Mouse (Mus musculus) yolk sac, embryonic 10.5 days (tissue): ENCODE measurements around the gene Nol11.

Experiments
- DNase-seq: peaks from one replicate; pipeline ENCODE4 v3.0.0-alpha.2; 2017; ENCODE audit warnings: low spot score

Gene Nol11

DNA sequence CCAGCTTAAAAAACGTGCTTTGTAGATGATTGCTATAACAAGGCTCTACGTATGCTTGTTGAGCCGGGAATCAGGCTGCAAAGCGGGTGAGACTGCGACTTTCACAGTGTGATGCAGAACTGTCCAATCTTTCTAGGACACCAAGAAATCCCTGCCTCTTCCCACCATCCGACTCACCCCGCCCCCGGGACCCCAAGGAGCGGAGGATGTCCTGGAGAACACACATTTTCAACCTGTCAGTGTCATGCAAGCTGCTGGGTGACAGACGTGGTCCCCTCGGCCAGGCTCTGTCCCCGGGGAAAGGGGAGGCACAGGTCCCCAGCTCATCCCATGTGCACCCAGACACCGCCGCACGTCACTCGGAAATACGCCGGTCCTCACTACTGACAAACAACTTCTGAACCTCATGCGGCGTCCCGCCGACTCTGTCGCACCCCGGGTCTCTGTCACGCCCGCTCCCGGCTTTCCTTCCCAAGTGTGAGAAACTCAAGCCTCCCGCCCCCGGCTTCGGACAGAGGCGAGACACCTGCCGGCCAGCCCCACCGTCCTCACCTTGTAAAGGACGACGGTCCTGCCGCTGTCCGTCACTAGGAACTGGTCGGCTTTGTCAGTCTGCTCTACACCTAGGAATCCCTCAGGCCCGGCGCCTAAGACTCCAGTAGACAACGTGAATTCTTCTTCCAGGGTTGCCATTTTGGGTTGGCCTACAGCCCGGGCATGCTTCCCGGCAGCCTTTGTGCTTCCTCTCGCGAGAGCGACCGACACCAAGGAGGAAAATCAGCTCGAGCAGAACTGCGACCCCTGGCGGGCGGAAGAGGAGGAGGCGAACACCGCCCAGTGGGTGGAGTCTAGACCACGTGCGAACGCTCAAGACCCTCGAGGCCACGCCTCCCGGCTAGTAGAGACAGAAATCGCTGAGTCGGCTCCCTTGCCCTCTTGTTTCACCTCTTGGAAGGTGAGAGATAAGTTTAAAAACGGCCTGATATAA, at the start of gene Nol11:
Gene Nol11 (minus strand): TSS at position 817 of the 988 bp plus-strand sequence.
- DNase-seq, result peak; percentile 97

- DNase-seq, result no peak
Measured at GRCm38 (mm10) chr11:107238506-107238905, 49.3 kb upstream of the Nol11 start.

DNA sequence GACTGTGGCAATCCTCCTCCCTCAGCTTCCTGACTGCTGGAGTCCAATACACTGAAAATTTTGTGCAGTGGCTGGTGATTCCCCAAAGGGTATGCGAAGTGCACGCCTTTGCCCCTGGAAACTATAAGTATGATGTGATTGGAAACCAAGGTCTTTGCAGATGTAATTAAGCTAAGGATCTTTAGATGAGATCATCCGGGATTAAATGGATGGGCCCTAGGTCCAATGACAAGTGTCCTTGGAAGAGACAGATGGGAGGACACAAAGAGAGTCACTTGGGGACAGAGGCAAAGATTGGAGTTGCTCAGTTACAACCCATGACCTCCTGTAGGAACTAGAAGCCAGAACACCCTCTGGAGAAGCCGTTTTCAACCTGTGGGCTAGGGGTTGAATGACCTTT, 48.4 kb upstream of the Nol11 start:
- DNase-seq, result no peak

DNA sequence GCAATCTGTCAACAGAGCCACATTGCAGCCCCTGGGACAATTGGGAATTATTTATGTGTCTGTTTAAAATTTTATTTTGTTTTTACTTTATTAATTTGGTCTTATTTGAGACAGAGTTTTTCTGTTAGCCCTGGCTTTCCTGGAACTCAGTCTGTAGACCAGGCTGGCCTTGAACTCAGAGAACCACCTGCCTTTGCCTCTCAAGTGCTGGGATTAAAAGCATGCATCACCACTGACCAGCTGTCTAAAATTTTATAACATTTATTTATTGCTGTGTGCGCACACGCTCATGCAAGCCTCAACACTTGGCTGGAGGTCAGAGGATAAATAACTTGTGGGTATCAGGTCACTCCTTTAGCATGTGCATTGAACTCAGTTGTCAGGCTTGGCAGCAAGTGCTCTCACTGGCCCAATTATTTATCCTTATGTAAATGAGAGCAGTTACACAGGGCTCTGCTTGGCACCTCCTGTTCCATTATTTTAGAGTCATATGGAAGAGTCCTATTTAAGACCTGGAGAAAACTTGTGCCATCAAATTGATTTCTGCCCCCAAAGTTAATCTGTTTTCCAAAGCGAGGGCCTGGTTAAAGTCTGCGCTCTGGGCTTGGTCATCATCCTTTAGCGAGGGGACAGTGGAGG, 44.2 kb upstream of the Nol11 start:
- no peak for DNase-seq

DNA sequence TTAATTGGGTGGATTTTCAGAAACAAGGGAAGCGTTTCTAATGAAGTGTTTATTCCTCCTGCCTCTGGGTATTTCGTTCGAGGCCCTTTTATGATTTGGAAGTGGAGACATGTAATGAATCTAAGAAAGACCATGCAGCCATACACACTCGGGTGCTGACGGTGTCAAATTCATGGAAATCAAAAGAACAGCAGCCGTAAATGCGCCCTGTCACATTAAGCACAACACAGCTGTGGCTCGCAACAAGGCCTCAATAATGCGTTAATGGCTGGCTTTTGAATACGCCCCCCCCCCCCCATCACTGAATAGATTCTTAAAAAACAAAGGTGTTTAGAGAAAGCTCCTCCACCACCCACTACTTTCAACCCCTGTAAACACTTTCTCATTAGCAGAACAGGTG, 40.9 kb upstream of the Nol11 start:
- DNase-seq, result no peak

- no peak for DNase-seq
Measured at GRCm38 (mm10) chr11:107226431-107226830, 37.2 kb upstream of the Nol11 start.

DNA sequence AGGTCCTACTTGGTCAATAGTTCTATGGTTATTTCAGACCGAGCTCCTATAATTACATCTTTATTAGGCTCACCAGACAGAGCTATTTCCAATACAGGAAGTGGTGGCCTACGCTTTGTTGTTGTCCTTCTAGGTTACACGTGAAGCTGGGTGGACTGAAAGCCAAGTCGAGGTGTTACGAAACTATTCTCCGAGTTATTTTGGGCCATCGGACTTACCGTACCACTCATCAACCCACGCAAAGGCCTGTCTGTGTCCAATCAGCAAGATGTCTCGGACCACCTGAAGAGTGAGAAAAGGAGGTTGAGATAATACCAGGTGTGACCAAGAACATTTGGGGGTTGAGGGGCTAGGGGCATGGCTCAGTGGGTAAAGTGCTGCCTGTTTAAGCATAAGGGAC, 36.8 kb upstream of the Nol11 start:
- no peak for DNase-seq

GRCm38 (mm10) chr11:107225301-107225700, 36.1 kb upstream of the Nol11 start:
- no peak for DNase-seq

GRCm38 (mm10) chr11:107223667-107224214, 34.6 kb upstream of the Nol11 start:
- no peak for DNase-seq

DNA sequence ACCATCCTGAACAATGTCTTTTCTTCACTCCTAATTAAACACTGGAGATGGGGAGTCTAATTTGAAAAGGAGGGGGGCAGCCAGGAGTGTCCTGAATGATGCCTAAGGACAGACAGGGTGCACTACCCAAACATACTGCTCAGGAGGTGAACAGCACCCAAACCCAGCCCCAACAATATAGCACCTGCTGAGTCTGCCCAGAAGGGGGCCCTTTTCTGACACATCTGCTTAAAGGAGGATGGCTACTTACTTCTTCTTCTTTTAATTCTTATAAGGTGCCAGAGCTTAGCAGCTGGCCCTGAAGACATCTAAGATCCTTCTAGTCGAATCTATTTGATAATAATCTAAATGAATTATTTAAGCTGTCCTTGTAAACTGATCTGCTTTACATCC, 34.0 kb upstream of the Nol11 start:
- DNase-seq, result no peak

- no peak for DNase-seq
Measured at GRCm38 (mm10) chr11:107222531-107223168, 33.5 kb upstream of the Nol11 start.

DNA sequence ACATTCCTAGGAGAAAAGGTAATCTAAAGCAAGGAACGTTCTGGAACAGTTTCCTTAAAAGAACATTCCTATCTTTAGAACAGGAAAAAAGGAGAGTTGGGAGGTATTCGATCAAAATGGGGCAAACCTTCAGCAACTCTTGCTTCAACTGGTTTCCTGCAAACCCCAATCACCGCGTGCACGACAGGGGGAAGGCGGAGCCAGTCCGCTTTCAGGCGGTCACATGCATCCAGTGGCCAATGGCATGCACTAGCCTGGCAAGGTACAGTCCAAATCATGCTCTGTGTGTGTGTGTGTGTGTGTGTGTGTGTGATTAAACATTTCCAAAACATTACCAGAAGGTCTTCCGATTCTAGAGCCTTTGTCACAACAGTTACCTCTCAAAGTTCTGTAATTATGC, 25.9 kb upstream of the Nol11 start:
- DNase-seq, result no peak

DNA sequence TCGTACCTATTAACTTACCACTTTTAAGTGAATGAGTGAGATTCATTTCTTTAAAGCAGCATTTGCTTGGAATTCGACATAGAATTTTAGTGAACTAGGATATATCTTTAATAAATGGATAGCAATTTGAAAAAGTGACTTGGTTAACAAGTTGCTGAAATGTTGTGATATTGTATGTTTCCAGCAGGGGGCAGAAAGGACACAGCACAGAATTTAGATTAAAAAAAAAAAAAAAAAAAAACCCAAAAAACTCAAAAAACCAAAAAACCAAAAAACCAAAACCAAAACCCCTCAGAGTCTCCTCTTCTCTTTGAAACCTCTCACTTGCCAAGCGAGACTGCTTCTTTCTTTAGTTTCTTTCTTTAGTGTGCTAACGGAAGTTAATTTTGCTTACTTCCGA, 24.6 kb upstream of the Nol11 start:
- DNase-seq, result no peak

- no peak for DNase-seq
Measured at GRCm38 (mm10) chr11:107209818-107210217, 20.6 kb upstream of the Nol11 start.

DNA sequence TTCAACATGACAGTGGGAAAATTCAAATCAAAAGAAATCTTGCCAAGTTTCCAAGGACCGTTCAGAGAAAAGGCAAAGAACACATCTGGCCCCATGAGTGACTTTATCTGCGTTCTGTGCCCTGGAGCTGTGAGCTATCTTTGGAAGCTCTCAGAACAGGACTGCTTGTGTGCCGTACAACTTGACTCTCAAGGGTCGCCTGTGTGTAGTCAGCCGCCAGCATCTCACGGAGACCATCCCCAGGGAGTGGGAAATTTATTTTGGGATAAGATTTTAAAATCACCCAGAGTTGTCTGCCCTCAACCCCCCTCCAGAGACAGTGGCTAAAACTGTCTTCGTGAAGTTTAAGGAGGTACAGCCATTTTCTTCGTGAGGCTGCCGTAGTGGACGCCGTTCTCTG, 12.6 kb upstream of the Nol11 start:
- no peak for DNase-seq

DNA sequence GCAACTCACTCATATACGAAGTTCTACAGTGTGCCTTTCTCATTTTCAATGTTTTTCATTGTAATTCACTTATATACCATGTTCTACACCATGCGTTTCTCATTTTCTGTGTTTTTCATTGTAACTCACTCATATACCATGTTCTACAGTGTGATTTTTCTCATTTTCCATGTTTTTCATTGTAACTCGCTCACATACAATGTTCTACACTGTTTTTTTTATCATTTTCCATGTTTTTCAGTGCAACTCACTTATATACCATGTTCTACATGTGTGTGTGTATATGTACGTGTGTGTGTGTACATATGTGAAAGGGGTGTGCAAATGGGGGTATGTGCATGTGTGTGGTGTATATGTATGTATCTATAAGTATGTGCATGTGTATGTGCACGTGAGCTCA, 10.1 kb upstream of the Nol11 start:
- DNase-seq, result no peak

DNA sequence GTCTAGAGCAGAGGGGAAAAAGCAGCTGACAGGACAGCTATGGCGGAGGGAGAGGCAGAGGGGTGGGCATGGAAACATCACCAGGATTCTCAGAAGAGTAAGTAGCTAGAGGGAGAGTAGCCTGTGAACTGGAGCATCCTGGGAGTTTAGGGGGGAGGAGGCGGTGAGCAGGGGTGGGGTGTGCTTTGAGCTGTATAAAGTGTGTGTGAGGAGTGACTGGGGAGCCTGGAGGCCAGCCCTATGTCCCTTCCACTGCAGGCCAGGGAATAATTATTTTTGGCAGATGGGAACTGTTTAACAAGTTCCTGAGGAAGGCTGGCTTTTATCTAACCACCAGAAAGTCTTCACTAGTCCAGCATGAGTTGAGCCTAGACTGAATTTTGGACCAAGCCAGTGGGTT, 6.2 kb upstream of the Nol11 start:
- no peak for DNase-seq

DNA sequence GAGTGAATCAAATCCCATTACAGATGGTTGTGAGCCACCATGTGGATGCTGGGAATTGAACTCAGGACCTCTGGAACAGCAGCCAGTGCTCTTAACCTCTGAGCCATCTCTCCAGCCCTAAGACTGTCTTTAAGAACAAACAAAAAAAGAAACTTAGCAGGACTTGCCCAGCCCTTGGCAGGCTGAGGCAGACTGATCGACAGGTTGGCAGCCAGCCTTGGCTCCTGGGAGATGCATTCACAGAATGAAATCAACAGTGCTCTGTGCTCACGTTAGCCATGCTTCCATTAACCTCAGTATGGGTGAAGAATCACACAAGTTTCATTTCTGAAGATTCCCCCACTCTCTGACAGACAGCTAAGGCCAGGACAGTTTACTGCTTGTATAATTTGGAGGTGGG, 1.2 kb upstream of the Nol11 start:
- DNase-seq, result no peak

- DNase-seq, result no peak
Measured at GRCm38 (mm10) chr11:107183777-107184176, 5.4 kb downstream of the Nol11 start.

GRCm38 (mm10) chr11:107161215-107161614, 28.0 kb downstream of the Nol11 start:
- DNase-seq, result no peak

DNA sequence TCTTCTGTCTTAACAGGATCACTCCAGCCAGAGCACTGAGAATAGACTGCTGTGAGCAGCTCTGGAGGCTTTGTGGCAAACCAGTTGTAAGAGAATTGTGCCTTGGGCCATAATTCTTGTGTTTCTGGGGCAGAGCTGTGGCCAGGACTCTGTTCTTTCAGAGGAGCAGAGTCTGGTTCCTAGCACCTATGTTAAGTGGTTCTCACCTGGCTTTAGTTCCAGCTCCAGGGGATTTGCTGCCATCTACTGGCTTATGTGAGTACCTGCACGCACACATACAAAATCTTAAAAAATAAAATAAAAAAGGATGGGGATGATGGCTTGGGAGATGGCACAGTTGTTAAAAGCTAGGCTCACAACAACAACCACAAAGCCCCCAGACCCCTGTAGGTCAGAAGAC, 30.1 kb downstream of the Nol11 start:
- no peak for DNase-seq

- peak; percentile 67 for DNase-seq
Measured at GRCm38 (mm10) chr11:107156977-107157642, 32.1 kb downstream of the Nol11 start.
